Mouse (Mus musculus): ENCODE measurements at regions not wholly inside any gene's neighbourhood (a gene's known extent, or its start where the extent isn't known, plus 50 kb on each side); places are given as distances from the start of the nearest gene placed in this dataset.

DNA sequence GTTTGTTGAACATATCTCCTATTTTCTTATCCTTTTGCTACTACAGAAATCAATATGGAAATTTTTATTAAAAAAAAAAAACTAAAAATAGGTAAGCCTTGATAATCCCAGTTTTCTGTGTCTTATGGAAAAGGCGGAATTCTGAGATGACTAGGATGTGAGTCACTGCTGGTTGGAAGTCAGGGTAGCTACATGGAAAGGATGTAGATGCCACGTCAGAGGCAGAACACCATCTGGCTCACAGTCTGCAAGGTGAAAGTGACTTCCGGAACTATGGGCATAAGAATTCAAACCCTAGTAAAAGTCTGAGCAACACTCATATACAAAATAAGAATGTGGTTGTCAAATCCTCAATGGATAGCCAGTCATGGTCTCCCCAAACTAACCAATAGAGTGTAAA, 140.0 kb upstream of the Slc8a1 start:
- Histone ChIP-seq H3K79me2 (ENCODE audit: control insufficient read depth, insufficient read depth, low read length, poor library complexity) (no peaks in the 10 kb centered on the region), H3K36me3 (ENCODE audit: control insufficient read depth in 1 of 2, insufficient read depth in 2 of 2, low read length in 2 of 2) (no peaks in the 10 kb centered on the region), H3K4me3 (ENCODE audit: control insufficient read depth in 1 of 2, insufficient read depth in 1 of 2, low read depth in 2 of 2, low read length in 2 of 2) (no peak overlapping the region), H3K4me1 (ENCODE audit: control insufficient read depth in 1 of 2, insufficient read depth in 2 of 2, low read length in 2 of 2) (no peaks in the 10 kb centered on the region), H3K27me3 (ENCODE audit: control insufficient read depth in 1 of 2, insufficient read depth in 2 of 2, low read length in 2 of 2) (no peaks in the 10 kb centered on the region), H3K9me3 (replicated peaks; ENCODE audit: insufficient read depth, low read length) (no peaks in the 10 kb centered on the region), H3K9ac (ENCODE audit: control insufficient read depth, low read depth, low read length, poor library complexity, severe bottlenecking) (no peak overlapping the region), H3K27ac (ENCODE audit: control insufficient read depth, low read depth, low read length) (no peak overlapping the region)
- DNase-seq (ENCODE audit: low read depth, low spot score) = no peak
- TF ChIP-seq ZC3H11A (IDR thresholded peaks at IDR 0.05; ENCODE audit: low read depth, low read length) = no peak
- TF ChIP-seq SMC3 (IDR thresholded peaks at IDR 0.05; ENCODE audit: low read depth, low read length) = no peak
- TF ChIP-seq TCF12 (IDR thresholded peaks at IDR 0.05; ENCODE audit: low read depth, low read length) = no peak
- no peak for TF ChIP-seq RCOR1 (IDR thresholded peaks at IDR 0.05; ENCODE audit: low read depth, low read length)
- TF ChIP-seq CTCF (IDR thresholded peaks at IDR 0.05 in 2 of 3, conservative IDR thresholded peaks at IDR 0.05 in 1 of 3; ENCODE audit: control insufficient read depth in 1 of 3, insufficient read depth in 1 of 3, low read depth in 2 of 3, low read length in 3 of 3, poor library complexity in 1 of 3, severe bottlenecking in 1 of 3) = no peak
- TF ChIP-seq E2F4 (IDR thresholded peaks at IDR 0.05; ENCODE audit: borderline replicate concordance, low read depth, low read length) = no peak
- TF ChIP-seq MXI1 (IDR thresholded peaks at IDR 0.05; ENCODE audit: low read depth, low read length) = no peak
- no peak for TF ChIP-seq TAL1 (IDR thresholded peaks at IDR 0.05; ENCODE audit: low read length)
- no peak for TF ChIP-seq UBTF (IDR thresholded peaks at IDR 0.05; ENCODE audit: borderline replicate concordance, insufficient read depth, low read depth, low read length)
- TF ChIP-seq USF1 (IDR thresholded peaks at IDR 0.05; ENCODE audit: low read depth, low read length) = no peak
- no peak for TF ChIP-seq MYC (IDR thresholded peaks at IDR 0.05; ENCODE audit: low read depth, low read length)
- no peak for TF ChIP-seq POLR2AphosphoS2 (IDR thresholded peaks at IDR 0.05; ENCODE audit: low read length)
- no peak for TF ChIP-seq POLR2AphosphoS5 (IDR thresholded peaks at IDR 0.05; ENCODE audit: borderline replicate concordance, low read depth, low read length)

DNA sequence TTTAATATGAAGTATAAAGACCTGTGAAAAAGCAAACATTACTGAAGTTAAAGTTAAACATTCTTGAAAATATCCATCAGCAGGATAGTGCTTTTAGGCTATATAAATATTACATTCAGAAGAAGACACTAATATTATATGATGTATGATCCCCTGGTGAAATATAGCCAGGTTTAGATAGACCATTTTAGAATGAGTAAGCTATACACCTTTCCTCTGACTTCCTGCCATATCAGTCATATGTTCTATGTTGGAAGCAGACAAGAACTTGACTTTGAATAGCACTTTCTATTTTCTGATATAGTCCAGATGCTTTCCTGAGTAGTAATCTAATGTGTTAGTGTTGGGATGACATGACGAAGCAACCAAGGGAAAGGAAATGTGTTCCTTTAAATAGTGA, 128.5 kb upstream of the Slc8a1 start:
- Histone ChIP-seq H3K4me3 (ENCODE audit: control insufficient read depth in 1 of 2, insufficient read depth in 1 of 2, low read depth in 2 of 2, low read length in 2 of 2) (no peak overlapping the region), H3K4me1 (ENCODE audit: control insufficient read depth in 1 of 2, insufficient read depth in 2 of 2, low read length in 2 of 2) (no peaks in the 10 kb centered on the region), H3K9ac (ENCODE audit: control insufficient read depth, low read depth, low read length, poor library complexity, severe bottlenecking) (no peak overlapping the region), H3K9me3 (replicated peaks; ENCODE audit: insufficient read depth, low read length) (no peaks in the 10 kb centered on the region), H3K27ac (ENCODE audit: control insufficient read depth, low read depth, low read length) (no peak overlapping the region), H3K36me3 (ENCODE audit: control insufficient read depth in 1 of 2, insufficient read depth in 2 of 2, low read length in 2 of 2) (no peaks in the 10 kb centered on the region), H3K79me2 (ENCODE audit: control insufficient read depth, insufficient read depth, low read length, poor library complexity) (no peaks in the 10 kb centered on the region), H3K27me3 (ENCODE audit: control insufficient read depth in 1 of 2, insufficient read depth in 2 of 2, low read length in 2 of 2) (no peaks in the 10 kb centered on the region)
- DNase-seq (ENCODE audit: low read depth, low spot score) = no peak
- TF ChIP-seq CTCF (IDR thresholded peaks at IDR 0.05 in 2 of 3, conservative IDR thresholded peaks at IDR 0.05 in 1 of 3; ENCODE audit: control insufficient read depth in 1 of 3, insufficient read depth in 1 of 3, low read depth in 2 of 3, low read length in 3 of 3, poor library complexity in 1 of 3, severe bottlenecking in 1 of 3) = no peak
- no peak for TF ChIP-seq POLR2AphosphoS2 (IDR thresholded peaks at IDR 0.05; ENCODE audit: low read length)
- TF ChIP-seq SIN3A (IDR thresholded peaks at IDR 0.05; ENCODE audit: low read length) = no peak
- TF ChIP-seq TBP (IDR thresholded peaks at IDR 0.05; ENCODE audit: low read depth, low read length) = no peak
- TF ChIP-seq UBTF (IDR thresholded peaks at IDR 0.05; ENCODE audit: borderline replicate concordance, insufficient read depth, low read depth, low read length) = no peak
- no peak for TF ChIP-seq USF2 (IDR thresholded peaks at IDR 0.05; ENCODE audit: borderline replicate concordance in 1 of 2, insufficient read depth in 1 of 2, low read depth in 1 of 2, low read length in 2 of 2)
- no peak for TF ChIP-seq CHD2 (IDR thresholded peaks at IDR 0.05; ENCODE audit: low read length)
- no peak for TF ChIP-seq MYC (IDR thresholded peaks at IDR 0.05; ENCODE audit: low read depth, low read length)
- TF ChIP-seq ZNF384 (IDR thresholded peaks at IDR 0.05; ENCODE audit: low read depth, low read length) = no peak
- no peak for TF ChIP-seq RCOR1 (IDR thresholded peaks at IDR 0.05; ENCODE audit: low read depth, low read length)
- TF ChIP-seq MXI1 (IDR thresholded peaks at IDR 0.05; ENCODE audit: low read depth, low read length) = no peak
- TF ChIP-seq HCFC1 (IDR thresholded peaks at IDR 0.05; ENCODE audit: low read depth, low read length) = no peak
- TF ChIP-seq EP300 (IDR thresholded peaks at IDR 0.05; ENCODE audit: low read depth in 1 of 2, low read length in 2 of 2) = no peak
- TF ChIP-seq TAL1 (IDR thresholded peaks at IDR 0.05; ENCODE audit: low read length) = no peak
- TF ChIP-seq MEF2A (IDR thresholded peaks at IDR 0.05; ENCODE audit: extremely low read depth, insufficient replicate concordance, low read depth, low read length, poor library complexity, severe bottlenecking) = no peak
